Mouse (Mus musculus) ES-Bruce4 (cell line): ENCODE results near the gene Rad18.

Source experiments
- CTCF ChIP-seq: IDR thresholded peaks from one replicate; pipeline ENCODE4 v1.8.1; 2011; ENCODE audit warnings: low read depth, low read length
- EP300 ChIP-seq: IDR thresholded peaks from 2 replicates; pipeline ENCODE4 v1.6.1; 2011; ENCODE audit warnings: low read depth, low read length; ENCODE audit not compliant: insufficient read depth
- POLR2A ChIP-seq: IDR thresholded peaks from one replicate; pipeline ENCODE4 v1.8.1; 2011; ENCODE audit warnings: low read length; ENCODE audit not compliant: insufficient read depth

DNA sequence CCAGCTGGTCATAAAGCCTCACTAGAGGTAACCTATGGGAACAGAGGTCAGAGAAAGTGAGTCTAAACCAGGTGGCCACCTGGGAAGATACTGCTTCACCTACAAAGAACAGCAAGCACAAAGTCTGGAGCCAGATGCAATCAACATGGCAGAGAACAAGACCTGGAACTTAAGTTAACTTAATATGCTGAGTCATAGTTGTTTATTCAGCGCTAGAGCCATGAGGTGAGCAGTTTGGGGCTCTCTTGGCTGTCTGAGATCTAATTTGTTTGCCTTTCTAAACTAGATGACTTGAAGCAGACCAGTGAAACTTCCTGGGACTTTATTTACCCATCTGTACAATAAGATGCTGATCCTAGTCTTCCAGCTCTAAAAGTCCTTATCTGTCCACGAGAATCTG is 12.4 kb downstream of the Rad18 start:
- no peak for TF ChIP-seq CTCF
- no peak for TF ChIP-seq POLR2A
- TF ChIP-seq EP300 = no peak
